8 mouse cellular contexts compared by ENCODE assay signal in the genomic region with DNA sequence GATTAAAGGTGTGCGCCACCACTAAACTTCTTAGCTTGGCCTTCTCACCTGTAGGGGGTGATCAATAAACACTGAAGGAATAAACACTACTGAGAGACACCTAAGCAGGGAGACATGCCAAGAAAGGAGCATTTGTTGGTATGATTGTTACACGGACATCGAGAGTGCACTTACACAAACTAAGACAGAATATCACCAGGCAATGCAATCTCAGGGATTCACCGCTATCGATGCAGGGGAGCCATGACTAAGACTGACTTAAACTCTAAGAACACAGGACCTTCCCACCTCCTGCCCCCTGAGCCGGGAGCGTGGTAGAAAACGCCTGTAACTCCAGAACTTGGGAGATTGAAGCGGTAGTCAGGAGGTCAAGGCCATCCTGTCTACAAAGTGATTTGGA. TPM values are rescaled to one million over a fixed set of nuclear protein-coding genes. Genes with fewer than 3 reads are reported as not detected.
A peak's percentile ranks its signal among the peaks of the same experiment; 100 is the strongest.
DNase-seq lines count a peak whose midpoint lies in the region; ATAC-seq and TF ChIP-seq lines count a peak whose summit lies in the region.

No protein-coding gene starts in this region.

- no peaks in the 10 kb centered on the region; the same call in none of the 2 replicates for H3K79me2 ChIP-seq in CH12.LX (replicated peaks; ENCODE audit: control insufficient read depth, extremely low read depth, insufficient read depth, poor library complexity, severe bottlenecking)

- TF ChIP-seq POLR2A in CH12.LX (IDR thresholded peaks at IDR 0.05; ENCODE audit: low read depth, low read length): no peak

- H3K4me2 ChIP-seq in heart, embryonic 11.5 days: peak overlapping the region; percentile 80
- H3K4me2 ChIP-seq in CH12.LX (ENCODE audit: insufficient read depth, low read depth, poor library complexity, severe bottlenecking): peak overlapping the region; percentile 53
- H3K4me2 ChIP-seq in forebrain, embryonic 14.5 days (ENCODE audit: low read length): peak overlapping the region; percentile 69
- peak overlapping the region; percentile 89 for H3K4me2 ChIP-seq in liver, postnatal 0 days (ENCODE audit: low read depth, low read length)

- WGBS in heart, embryonic 11.5 days (ENCODE audit: insufficient replicate concordance): 33% methylated on average over 9 of the region's 9 CpGs
- WGBS in forebrain, embryonic 14.5 days: 43% methylated on average over 9 of the region's 9 CpGs
- WGBS in liver, postnatal 0 days (ENCODE audit: insufficient replicate concordance): 31% methylated on average over 9 of the region's 9 CpGs

- no peak for TF ChIP-seq EP300 in CH12.LX (IDR thresholded peaks at IDR 0.05; ENCODE audit: low read length)
- TF ChIP-seq EP300 in liver, postnatal 0 days (IDR thresholded peaks at IDR 0.05; ENCODE audit: low read depth): no peak

- H3K4me3 ChIP-seq in heart, embryonic 11.5 days (ENCODE audit: low read depth, low read length): peak overlapping the region; percentile 70
- peak overlapping the region; percentile 84 to 97 (median 86) for H3K4me3 ChIP-seq in CH12.LX (replicated peaks in 1 of 3; ENCODE audit: low read depth in 2 of 3, low read length in 2 of 3, poor library complexity in 1 of 3)
- peak overlapping the region; percentile 70 for H3K4me3 ChIP-seq in forebrain, embryonic 14.5 days (ENCODE audit: low read depth, low read length)
- H3K4me3 ChIP-seq in liver, postnatal 0 days (ENCODE audit: low read depth, low read length): peak overlapping the region; percentile 72

- dilution Hi-C loops in CH12.LX (cut with MboI; ENCODE audit: extremely low pct_ligation_motif_present, extremely low pct_unique_long_range_greater_than_20kb, low sequenced_read_pairs): no loop called here

- no peaks in the 10 kb centered on the region for H3K9me3 ChIP-seq in heart, embryonic 11.5 days (replicated peaks; ENCODE audit: control insufficient read depth, low read length)
- H3K9me3 ChIP-seq in CH12.LX (replicated peaks; ENCODE audit: low read length): peaks cover 2% of the 10 kb centered on the region
- H3K9me3 ChIP-seq in forebrain, embryonic 14.5 days (replicated peaks; ENCODE audit: control insufficient read depth, low read length): no peaks in the 10 kb centered on the region
- no peaks in the 10 kb centered on the region for H3K9me3 ChIP-seq in liver, postnatal 0 days (ENCODE audit: low read length)

- TF ChIP-seq RAD21 in CH12.LX (IDR thresholded peaks at IDR 0.05; ENCODE audit: low read depth, low read length): peak; percentile 12

- intact Hi-C loops in gastrocnemius, postnatal 36 days (cut with DNase I): no loop called here

- H3K36me3 ChIP-seq in heart, embryonic 11.5 days (ENCODE audit: control insufficient read depth, insufficient read depth, low read length): peaks cover 22% of the 10 kb centered on the region
- peaks cover 19 to 51% of the 10 kb centered on the region in 2 experiments for H3K36me3 ChIP-seq in CH12.LX (replicated peaks in 1 of 2; ENCODE audit: control insufficient read depth in 1 of 2, insufficient read depth in 1 of 2, low read length in 1 of 2)
- peaks cover 20% of the 10 kb centered on the region for H3K36me3 ChIP-seq in forebrain, embryonic 14.5 days (ENCODE audit: control insufficient read depth, insufficient read depth, low read length)
- H3K36me3 ChIP-seq in liver, postnatal 0 days (replicated peaks; ENCODE audit: insufficient read depth, low read length): peaks cover 3% of the 10 kb centered on the region

- no peak overlapping the region for H3K27ac ChIP-seq in heart, embryonic 11.5 days (ENCODE audit: low read depth, low read length)
- 0 out of 2 replicates have a peak overlapping the region, but pooled peaks have one; percentile 26 for H3K27ac ChIP-seq in CH12.LX (ENCODE audit: insufficient read depth, low read depth)
- H3K27ac ChIP-seq in forebrain, embryonic 14.5 days (ENCODE audit: low read depth, low read length): no peak overlapping the region
- H3K27ac ChIP-seq in liver, postnatal 0 days (ENCODE audit: low read depth): peak overlapping the region; percentile 87

- H3K4me1 ChIP-seq in heart, embryonic 11.5 days (ENCODE audit: control insufficient read depth, insufficient read depth, low read length): peaks cover 6% of the 10 kb centered on the region; the same call in 1 of the 2 replicates
- peaks cover 0 to 23% of the 10 kb centered on the region in 2 experiments; a peak in 2 of 4 replicates for H3K4me1 ChIP-seq in CH12.LX (ENCODE audit: control insufficient read depth in 1 of 2, insufficient read depth in 2 of 2)
- H3K4me1 ChIP-seq in forebrain, embryonic 14.5 days (ENCODE audit: control insufficient read depth, insufficient read depth, low read length): peaks cover 9% of the 10 kb centered on the region; the same call in 1 of the 2 replicates
- peaks cover 16% of the 10 kb centered on the region for H3K4me1 ChIP-seq in liver, postnatal 0 days (ENCODE audit: insufficient read depth)

- no peak; a peak in 1 of 4 replicates for TF ChIP-seq CTCF in CH12.LX (conservative IDR thresholded peaks at IDR 0.05 in 1 of 2, IDR thresholded peaks at IDR 0.05 in 1 of 2; ENCODE audit: low read depth in 2 of 2, low read length in 2 of 2)
- no peak for TF ChIP-seq CTCF in liver, postnatal 0 days (IDR thresholded peaks at IDR 0.05; ENCODE audit: low read depth)

- peak overlapping the region; percentile 82 for H3K9ac ChIP-seq in heart, embryonic 11.5 days (ENCODE audit: low read depth, low read length)
- H3K9ac ChIP-seq in CH12.LX (ENCODE audit: insufficient read depth, low read depth): peak overlapping the region; percentile 95
- H3K9ac ChIP-seq in forebrain, embryonic 14.5 days (ENCODE audit: low read length): peak overlapping the region; percentile 86
- H3K9ac ChIP-seq in liver, postnatal 0 days (replicated peaks): peak overlapping the region; percentile 90

- H3K27me3 ChIP-seq in heart, embryonic 11.5 days (ENCODE audit: control insufficient read depth, insufficient read depth, low read length): no peaks in the 10 kb centered on the region
- no peaks in the 10 kb centered on the region for H3K27me3 ChIP-seq in CH12.LX (replicated peaks)
- H3K27me3 ChIP-seq in forebrain, embryonic 14.5 days (replicated peaks; ENCODE audit: control insufficient read depth, insufficient read depth, low read length): no peaks in the 10 kb centered on the region
- H3K27me3 ChIP-seq in liver, postnatal 0 days (ENCODE audit: insufficient read depth, low read length): no peaks in the 10 kb centered on the region

- in situ Hi-C loops in CH12.LX (cut with MboI; ENCODE audit: low pct_ligation_motif_present, low pct_unique_long_range_greater_than_20kb, low sequenced_read_pairs): no loop called here

- no peak for ATAC-seq in heart, embryonic 11.5 days (replicated peaks; ENCODE audit: insufficient number of reproducible peaks, low FRiP score, low TSS enrichment)
- ATAC-seq in forebrain, embryonic 14.5 days: no peak
- no peak for ATAC-seq in liver, postnatal 0 days

- no peak for DNase-seq in heart, adult 8-10 months (ENCODE audit: low spot score)
- DNase-seq in CH12.LX (ENCODE audit: extremely low read depth): peak; percentile 29
- no peak for DNase-seq in forebrain, embryonic 14.5 days (ENCODE audit: low spot score)
- no peak for DNase-seq in liver, postnatal 0 days
- no peak for DNase-seq in layer of hippocampus, adult 8-10 months (ENCODE audit: low spot score in 2 of 2)
- DNase-seq in gastrocnemius, postnatal 36 days: no peak
- no peak for DNase-seq in layer of hippocampus, postnatal 14 days (ENCODE audit: low spot score in 2 of 2)

RNA-seq across cellular contexts. Expression of a gene that starts 0.7 kb away (rescaled TPM):
- polyA plus RNA-seq in heart, embryonic 11.5 days (2014; fragmentation: Nextera tagmentation; extraction: Ambion mirVana): 133 and 134 TPM in 2 replicates
- 10 to 100 TPM; 64.0 to 72.6 (median 67.4) TPM for total RNA-seq in heart, adult 8-10 months (2022)
- 112 and 137 TPM in 2 replicates for total RNA-seq in CH12.LX (2012; rRNA removed)
- total RNA-seq in CH12.LX (2014; rRNA removed): 85.9 and 91.6 TPM in 2 replicates
- 66.0 and 69.9 TPM in 2 replicates for polyA plus RNA-seq in CH12.LX (2012; ENCODE audit: insufficient read length, low read depth)
- polyA plus RNA-seq in forebrain, embryonic 14.5 days (2014; fragmentation: Nextera tagmentation; extraction: Ambion mirVana): 133 and 141 TPM in 2 replicates
- polyA plus RNA-seq in liver, postnatal 0 days (2015; fragmentation: Nextera tagmentation; extraction: Ambion mirVana): 77.2 and 83.9 TPM in 2 replicates
- total RNA-seq in layer of hippocampus, adult 8-10 months (2022): 10 to 100 TPM; 51.7 to 65.6 (median 53.9) TPM
- total RNA-seq in gastrocnemius, postnatal 36 days (2021): 10 to 100 TPM; 33.5 to 34.6 TPM
- 10 to 100 TPM; 55.4 to 66.9 TPM for total RNA-seq in layer of hippocampus, postnatal 14 days (2021)

RNA-seq across cellular contexts. Expression of a gene that starts 0.8 kb away (rescaled TPM):
- polyA plus RNA-seq in heart, embryonic 11.5 days (2014; fragmentation: Nextera tagmentation; extraction: Ambion mirVana): 20.9 and 21.2 TPM in 2 replicates
- total RNA-seq in heart, adult 8-10 months (2022): 10 to 100 TPM; 13.1 to 15.0 (median 13.7) TPM
- total RNA-seq in CH12.LX (2012; rRNA removed) (16.7 and 17.1 TPM in 2 replicates), CH12.LX (2014; rRNA removed) (10.5 and 11.7 TPM in 2 replicates)
- polyA plus RNA-seq in CH12.LX (2012; ENCODE audit: insufficient read length, low read depth): 24.7 and 24.9 TPM in 2 replicates
- polyA plus RNA-seq in forebrain, embryonic 14.5 days (2014; fragmentation: Nextera tagmentation; extraction: Ambion mirVana): 17.6 and 17.7 TPM in 2 replicates
- 7.9 and 8.5 TPM in 2 replicates for polyA plus RNA-seq in liver, postnatal 0 days (2015; fragmentation: Nextera tagmentation; extraction: Ambion mirVana)
- 10 to 100 TPM; 11.2 to 13.9 (median 12.0) TPM for total RNA-seq in layer of hippocampus, adult 8-10 months (2022)
- 10 to 100 TPM; 14.6 to 16.0 TPM for total RNA-seq in gastrocnemius, postnatal 36 days (2021)
- 10 to 100 TPM; 14.4 to 15.0 TPM for total RNA-seq in layer of hippocampus, postnatal 14 days (2021)

RNA-seq across cellular contexts. Expression of a gene that starts 15.0 kb away (rescaled TPM):
- not detected in 2 replicates for polyA plus RNA-seq in heart, embryonic 11.5 days (2014; fragmentation: Nextera tagmentation; extraction: Ambion mirVana)
- total RNA-seq in heart, adult 8-10 months (2022): not detected
- total RNA-seq in CH12.LX (2012; rRNA removed) (0.17 TPM in 1 of 2 replicates, not detected in the other), CH12.LX (2014; rRNA removed) (not detected in 2 replicates)
- polyA plus RNA-seq in CH12.LX (2012; ENCODE audit: insufficient read length, low read depth): not detected in 2 replicates
- polyA plus RNA-seq in forebrain, embryonic 14.5 days (2014; fragmentation: Nextera tagmentation; extraction: Ambion mirVana): not detected in 2 replicates
- not detected in 2 replicates for polyA plus RNA-seq in liver, postnatal 0 days (2015; fragmentation: Nextera tagmentation; extraction: Ambion mirVana)
- 1 to 10 TPM in 2 of 4 experiments, under 1 TPM in 2; 0.32 to 1.4 (median 0.87) TPM for total RNA-seq in layer of hippocampus, adult 8-10 months (2022)
- total RNA-seq in gastrocnemius, postnatal 36 days (2021): not detected
- total RNA-seq in layer of hippocampus, postnatal 14 days (2021): under 1 TPM in 1 of 2 experiments, not detected in 1; 0.41 TPM

RNA-seq across cellular contexts. Expression of a gene that starts 24.3 kb away (rescaled TPM):
- polyA plus RNA-seq in heart, embryonic 11.5 days (2014; fragmentation: Nextera tagmentation; extraction: Ambion mirVana): 12.0 and 12.7 TPM in 2 replicates
- total RNA-seq in heart, adult 8-10 months (2022): 1 to 10 TPM in 3 of 4 experiments, under 1 TPM in 1; 0.55 to 1.2 (median 1.1) TPM
- 0.13 and 0.25 TPM in 2 replicates for total RNA-seq in CH12.LX (2012; rRNA removed)
- not detected in 2 replicates for total RNA-seq in CH12.LX (2014; rRNA removed)
- polyA plus RNA-seq in CH12.LX (2012; ENCODE audit: insufficient read length, low read depth): 0.26 and 0.37 TPM in 2 replicates
- 3.0 and 3.4 TPM in 2 replicates for polyA plus RNA-seq in forebrain, embryonic 14.5 days (2014; fragmentation: Nextera tagmentation; extraction: Ambion mirVana)
- 0.90 and 1.0 TPM in 2 replicates for polyA plus RNA-seq in liver, postnatal 0 days (2015; fragmentation: Nextera tagmentation; extraction: Ambion mirVana)
- total RNA-seq in layer of hippocampus, adult 8-10 months (2022): 1 to 10 TPM in 3 of 4 experiments, under 1 TPM in 1; 0.74 to 2.0 (median 1.8) TPM
- total RNA-seq in gastrocnemius, postnatal 36 days (2021): 1 to 10 TPM; 3.9 to 5.4 TPM
- under 1 TPM; 0.88 to 0.97 TPM for total RNA-seq in layer of hippocampus, postnatal 14 days (2021)

RNA-seq across cellular contexts. Expression of a gene that starts 25.6 kb away (rescaled TPM):
- 52.2 and 55.3 TPM in 2 replicates for polyA plus RNA-seq in heart, embryonic 11.5 days (2014; fragmentation: Nextera tagmentation; extraction: Ambion mirVana)
- total RNA-seq in heart, adult 8-10 months (2022): 10 to 100 TPM; 84.0 to 92.6 (median 90.8) TPM
- total RNA-seq in CH12.LX (2012; rRNA removed) (66.2 and 68.3 TPM in 2 replicates), CH12.LX (2014; rRNA removed) (36.0 and 40.9 TPM in 2 replicates)
- polyA plus RNA-seq in CH12.LX (2012; ENCODE audit: insufficient read length, low read depth): 124 and 128 TPM in 2 replicates
- 110 and 115 TPM in 2 replicates for polyA plus RNA-seq in forebrain, embryonic 14.5 days (2014; fragmentation: Nextera tagmentation; extraction: Ambion mirVana)
- 20.5 and 22.7 TPM in 2 replicates for polyA plus RNA-seq in liver, postnatal 0 days (2015; fragmentation: Nextera tagmentation; extraction: Ambion mirVana)
- 100 to 1,000 TPM; 129 to 157 (median 142) TPM for total RNA-seq in layer of hippocampus, adult 8-10 months (2022)
- total RNA-seq in gastrocnemius, postnatal 36 days (2021): 10 to 100 TPM; 85.5 to 86.4 TPM
- 100 to 1,000 TPM; 325 to 336 TPM for total RNA-seq in layer of hippocampus, postnatal 14 days (2021)

Comparison
In these comparisons a context has a peak if more than half of its experiments do, and no peak if none do; other contexts are left out.
1. H3K27ac ChIP-seq: peak in CH12.LX (single experiment) and liver, postnatal 0 days (single experiment); none in heart, embryonic 11.5 days (single experiment) and forebrain, embryonic 14.5 days (single experiment).
2. Peak in every context shown above with its lines, with median percentiles within 50 percentile points of each other: H3K4me2 ChIP-seq, H3K4me3 ChIP-seq and H3K9ac ChIP-seq.